Mouse (Mus musculus) myocyte (in vitro differentiated cells): Measurements from ENCODE around the gene Siae. TPM values are rescaled to one million over a fixed set of nuclear protein-coding genes. Genes with fewer than 3 reads are reported as not detected.

Experiments used
- H3K27me3 ChIP-seq: one replicate; pipeline ENCODE4 v1.6.1; 2011; ENCODE audit not compliant: control insufficient read depth, insufficient read depth, insufficient read length
- H3K36me3 ChIP-seq: one replicate; pipeline ENCODE4 v1.6.1; 2011; ENCODE audit not compliant: control insufficient read depth, insufficient read depth
- H3K4me2 ChIP-seq: one replicate; pipeline ENCODE4 v1.6.1; 2011; ENCODE audit warnings: low read depth, control low read depth
- H3K4me3 ChIP-seq: one replicate; pipeline ENCODE4 v1.5.1; 2011; ENCODE audit warnings: mild to moderate bottlenecking, control low read depth, moderate library complexity
- H3K79me2 ChIP-seq: one replicate; pipeline ENCODE4 v1.6.1; 2011; ENCODE audit not compliant: control insufficient read depth, insufficient read depth
- H3ac ChIP-seq: one replicate; pipeline ENCODE4 v1.6.1; 2011; ENCODE audit not compliant: control insufficient read depth, insufficient read length
- CEBPB ChIP-seq: IDR thresholded peaks from 2 replicates; pipeline ENCODE4 v1.6.1; 2011; ENCODE audit warnings: mild to moderate bottlenecking, moderate library complexity; ENCODE audit not compliant: poor library complexity, insufficient read depth, severe bottlenecking
- E2F4 ChIP-seq: IDR thresholded peaks from one replicate; pipeline ENCODE4 v1.6.1; 2011; ENCODE audit warnings: mild to moderate bottlenecking, control low read depth, moderate library complexity; ENCODE audit not compliant: insufficient read depth
- MAX ChIP-seq: IDR thresholded peaks from one replicate; pipeline ENCODE4 v1.6.1; 2011; ENCODE audit warnings: low read depth, mild to moderate bottlenecking, control low read depth
- MYOD1 ChIP-seq, 3 experiments: IDR thresholded peaks; one replicate each; pipeline ENCODE4 v1.6.1; 2011; ENCODE audit warnings: control low read depth in 2 of 3, low read depth in 2 of 3, mild to moderate bottlenecking in 2 of 3, moderate library complexity in 1 of 3; ENCODE audit not compliant: insufficient read length in 2 of 3, control insufficient read depth in 1 of 3
- MYOG ChIP-seq, 3 experiments: IDR thresholded peaks; one replicate each; pipeline ENCODE4 v1.6.1; 2011; ENCODE audit warnings: control low read depth in 2 of 3, low read depth in 2 of 3, mild to moderate bottlenecking in 2 of 3; ENCODE audit not compliant: insufficient read length in 2 of 3, control insufficient read depth in 1 of 3, insufficient read depth in 1 of 3
- POLR2A ChIP-seq: IDR thresholded peaks from one replicate; pipeline ENCODE4 v1.6.1; 2011; ENCODE audit warnings: low read depth, mild to moderate bottlenecking, control low read depth, moderate library complexity; ENCODE audit not compliant: insufficient read length
- POLR2AphosphoS2 ChIP-seq: IDR thresholded peaks from one replicate; pipeline ENCODE4 v1.6.1; 2011; ENCODE audit warnings: low read depth, control low read depth; ENCODE audit not compliant: insufficient read length
- REST ChIP-seq: IDR thresholded peaks from one replicate; pipeline ENCODE4 v1.6.1; 2011; ENCODE audit warnings: mild to moderate bottlenecking, control low read depth, moderate library complexity; ENCODE audit not compliant: insufficient read depth, insufficient read length
- SRF ChIP-seq: IDR thresholded peaks from one replicate; pipeline ENCODE4 v1.6.1; 2011; ENCODE audit warnings: low read depth; ENCODE audit not compliant: control insufficient read depth, insufficient read length
- TCF12 ChIP-seq: IDR thresholded peaks from one replicate; pipeline ENCODE4 v1.6.1; 2011; ENCODE audit warnings: mild to moderate bottlenecking, control low read depth; ENCODE audit not compliant: poor library complexity, insufficient read depth, severe bottlenecking
- TCF3 ChIP-seq: IDR thresholded peaks from one replicate; pipeline ENCODE4 v1.6.1; 2011; ENCODE audit warnings: low read depth, control low read depth; ENCODE audit not compliant: insufficient read length
- USF1 ChIP-seq: IDR thresholded peaks from one replicate; pipeline ENCODE4 v1.6.1; 2011; ENCODE audit warnings: low read depth, mild to moderate bottlenecking, control low read depth, moderate library complexity
- polyA plus RNA-seq: library from polyadenylated mRNA; unstranded; fragments of >200 nt; fragmentation: generic; extraction: Trizol; gene quantifications from one replicate; pipeline ENCODE4 v1.2.1, GENCODE M21; 2012; ENCODE audit warnings: missing spikeins

Siae gene
- polyA plus RNA-seq, 1 experiment: 0.60 TPM

- Histone ChIP-seq H3ac (no peak overlapping the region), H3K79me2 (no peaks in the 10 kb centered on the region), H3K4me3 (no peak overlapping the region), H3K36me3 (no peaks in the 10 kb centered on the region), H3K27me3 (peaks cover 10% of the 10 kb centered on the region), H3K4me2 (no peak overlapping the region)
- TF ChIP-seq TCF12 (no peak), MYOD1 (IDR thresholded peaks at IDR 0.05; ENCODE audit: control insufficient read depth in 1 of 3, insufficient read length in 2 of 3, low read depth in 2 of 3) (no peak), REST (no peak), POLR2A (no peak), SRF (no peak), CEBPB (no peak), MAX (no peak)
Measured at GRCm38 (mm10) chr9:37586718-37587117, 31.2 kb downstream of the Siae start.

- Histone ChIP-seq H3ac (no peak overlapping the region), H3K36me3 (no peaks in the 10 kb centered on the region), H3K4me3 (no peak overlapping the region), H3K27me3 (no peaks in the 10 kb centered on the region), H3K79me2 (no peaks in the 10 kb centered on the region), H3K4me2 (no peak overlapping the region)
- TF ChIP-seq TCF3: no peak
- TF ChIP-seq USF1: peak; percentile 23
Measured at GRCm38 (mm10) chr9:37590381-37590780, 34.9 kb downstream of the Siae start.

GRCm38 (mm10) chr9:37592025-37592424, 36.5 kb downstream of the Siae start:
- H3K79me2 ChIP-seq: no peaks in the 10 kb centered on the region
- no peaks in the 10 kb centered on the region for H3K36me3 ChIP-seq
- H3ac ChIP-seq: no peak overlapping the region
- TF ChIP-seq TCF3: no peak
- no peak for TF ChIP-seq TCF12
- no peak for TF ChIP-seq CEBPB
- TF ChIP-seq USF1: no peak
- no peak for TF ChIP-seq SRF
- no peak for TF ChIP-seq MYOG (IDR thresholded peaks at IDR 0.05; ENCODE audit: control insufficient read depth in 1 of 3, insufficient read depth in 1 of 3, insufficient read length in 2 of 3, low read depth in 2 of 3)
- TF ChIP-seq MYOD1 (IDR thresholded peaks at IDR 0.05; ENCODE audit: control insufficient read depth in 1 of 3, insufficient read length in 2 of 3, low read depth in 2 of 3): no peak
- TF ChIP-seq MAX: no peak
- no peak for TF ChIP-seq E2F4
- no peak for TF ChIP-seq POLR2AphosphoS2
- TF ChIP-seq POLR2A: no peak
- TF ChIP-seq REST: no peak
- no peak overlapping the region for H3K4me3 ChIP-seq
- no peaks in the 10 kb centered on the region for H3K27me3 ChIP-seq
- H3K4me2 ChIP-seq: no peak overlapping the region

- H3K36me3 ChIP-seq: no peaks in the 10 kb centered on the region
- no peak overlapping the region for H3K4me2 ChIP-seq
- H3K79me2 ChIP-seq: no peaks in the 10 kb centered on the region
- TF ChIP-seq MYOG (IDR thresholded peaks at IDR 0.05; ENCODE audit: control insufficient read depth in 1 of 3, insufficient read depth in 1 of 3, insufficient read length in 2 of 3, low read depth in 2 of 3) (no peak), TCF12 (no peak), REST (no peak), MYOD1 (IDR thresholded peaks at IDR 0.05; ENCODE audit: control insufficient read depth in 1 of 3, insufficient read length in 2 of 3, low read depth in 2 of 3) (no peak), CEBPB (no peak), TCF3 (no peak), USF1 (no peak), E2F4 (no peak), SRF (no peak), POLR2A (no peak), POLR2AphosphoS2 (no peak), MAX (no peak)
- H3ac ChIP-seq: no peak overlapping the region
- no peaks in the 10 kb centered on the region for H3K27me3 ChIP-seq
- no peak overlapping the region for H3K4me3 ChIP-seq
Measured at GRCm38 (mm10) chr9:37592633-37593032, 37.1 kb downstream of the Siae start.

- no peak for TF ChIP-seq SRF
- TF ChIP-seq E2F4: no peak
- TF ChIP-seq POLR2A: no peak
- TF ChIP-seq USF1: no peak
- no peak for TF ChIP-seq TCF3
- TF ChIP-seq TCF12: no peak
- no peak for TF ChIP-seq REST
- no peak for TF ChIP-seq MYOG (IDR thresholded peaks at IDR 0.05; ENCODE audit: control insufficient read depth in 1 of 3, insufficient read depth in 1 of 3, insufficient read length in 2 of 3, low read depth in 2 of 3)
- TF ChIP-seq POLR2AphosphoS2: no peak
- TF ChIP-seq MAX: no peak
- TF ChIP-seq MYOD1 (IDR thresholded peaks at IDR 0.05; ENCODE audit: control insufficient read depth in 1 of 3, insufficient read length in 2 of 3, low read depth in 2 of 3): no peak
- no peak for TF ChIP-seq CEBPB
- Histone ChIP-seq H3K79me2 (no peaks in the 10 kb centered on the region), H3K4me3 (no peak overlapping the region), H3K27me3 (no peaks in the 10 kb centered on the region), H3K4me2 (no peak overlapping the region), H3K36me3 (no peaks in the 10 kb centered on the region), H3ac (no peak overlapping the region)
Measured at GRCm38 (mm10) chr9:37593690-37594089, 38.2 kb downstream of the Siae start.
